Mouse (Mus musculus) hindbrain, embryonic 10.5 days (tissue): ENCODE measurements around the gene Mas1. TPM values are rescaled to one million over a fixed set of nuclear protein-coding genes. Genes with fewer than 3 reads are reported as not detected.

ENCODE experiments used
- DNase-seq: peaks from one replicate; pipeline ENCODE4 v3.0.0-alpha.2; 2017; ENCODE audit warnings: low spot score
- H3K27ac ChIP-seq: fragments of 300-500 bp; sonication (generic); 2 replicates; pipeline ENCODE4 v1.5.1; 2016; ENCODE audit warnings: mild to moderate bottlenecking, moderate library complexity
- H3K27me3 ChIP-seq: fragments of 300-500 bp; sonication (generic); 2 replicates; pipeline ENCODE4 v1.6.1; 2016; ENCODE audit warnings: mild to moderate bottlenecking; ENCODE audit not compliant: poor library complexity, insufficient read depth, severe bottlenecking
- H3K36me3 ChIP-seq: fragments of 300-500 bp; sonication (generic); 2 replicates; pipeline ENCODE4 v1.6.1; 2016; ENCODE audit warnings: mild to moderate bottlenecking, moderate library complexity
- H3K4me1 ChIP-seq: fragments of 300-500 bp; sonication (generic); replicated peaks from 2 replicates; pipeline ENCODE4 v1.6.1; 2016; ENCODE audit warnings: mild to moderate bottlenecking
- H3K4me3 ChIP-seq: fragments of 300-500 bp; sonication (generic); 2 replicates; pipeline ENCODE4 v1.5.1; 2016; ENCODE audit warnings: mild to moderate bottlenecking, moderate library complexity
- H3K9me3 ChIP-seq: fragments of 300-500 bp; sonication (generic); 2 replicates; pipeline ENCODE4 v1.6.1; 2016; ENCODE audit warnings: mild to moderate bottlenecking, moderate library complexity
- WGBS: fragments of 180-500 bp; shearing (Covaris S2); methylation state at CpG from one replicate; pipeline ENCODE4 v1.1.7; 2016; 5-methylcytosine and 5-hydroxymethylcytosine counted together
- polyA plus RNA-seq: library from polyadenylated mRNA; unstranded; fragments of >200 nt; fragmentation: Nextera tagmentation; extraction: Ambion mirVana; gene quantifications from 2 replicates; pipeline ENCODE4 v1.2.1, GENCODE M21; 2016

The Mas1 gene
- polyA plus RNA-seq, 1 experiment from 2014 or later: 0.89 TPM

- Histone ChIP-seq H3K27me3 (no peaks in the 10 kb centered on the region), H3K9me3 (no peaks in the 10 kb centered on the region), H3K4me1 (0 out of 2 replicates have a peak, but pooled peaks cover 3% of the 10 kb centered on the region), H3K27ac (no peak overlapping the region), H3K36me3 (no peaks in the 10 kb centered on the region), H3K4me3 (no peak overlapping the region)
- no peak for DNase-seq
Observed at GRCm38 (mm10) chr17:12864111-12864510, 3.8 kb downstream of the Mas1 start.

GRCm38 (mm10) chr17:12859006-12859520, 8.9 kb downstream of the Mas1 start:
- no peaks in the 10 kb centered on the region for H3K4me1 ChIP-seq
- WGBS: 85% methylated on average over 8 of the region's 8 CpGs
- no peak for DNase-seq
- no peaks in the 10 kb centered on the region for H3K36me3 ChIP-seq
- H3K9me3 ChIP-seq: no peaks in the 10 kb centered on the region
- no peak overlapping the region for H3K27ac ChIP-seq
- H3K4me3 ChIP-seq: no peak overlapping the region
- H3K27me3 ChIP-seq: no peaks in the 10 kb centered on the region

- H3K36me3 ChIP-seq: no peaks in the 10 kb centered on the region
- H3K27ac ChIP-seq: no peak overlapping the region
- WGBS: 51% methylated on average over 4 of the region's 4 CpGs
- no peaks in the 10 kb centered on the region for H3K27me3 ChIP-seq
- no peaks in the 10 kb centered on the region for H3K4me1 ChIP-seq
- H3K9me3 ChIP-seq: no peaks in the 10 kb centered on the region
- no peak overlapping the region for H3K4me3 ChIP-seq
- no peak for DNase-seq
Observed at GRCm38 (mm10) chr17:12858072-12858471, 9.9 kb downstream of the Mas1 start.

- Histone ChIP-seq H3K4me1 (no peaks in the 10 kb centered on the region), H3K9me3 (no peaks in the 10 kb centered on the region), H3K36me3 (no peaks in the 10 kb centered on the region), H3K4me3 (no peak overlapping the region), H3K27me3 (no peaks in the 10 kb centered on the region), H3K27ac (no peak overlapping the region)
- DNase-seq: no peak
- WGBS: 64% methylated on average over 3 of the region's 3 CpGs
Observed at GRCm38 (mm10) chr17:12857395-12857794, 10.5 kb downstream of the Mas1 start.

- H3K27ac ChIP-seq: no peak overlapping the region
- H3K27me3 ChIP-seq: no peaks in the 10 kb centered on the region
- H3K4me1 ChIP-seq: no peaks in the 10 kb centered on the region
- H3K36me3 ChIP-seq: no peaks in the 10 kb centered on the region
- no peak for DNase-seq
- no peaks in the 10 kb centered on the region for H3K9me3 ChIP-seq
- H3K4me3 ChIP-seq: no peak overlapping the region
- WGBS: 94% methylated on average over 11 of the region's 11 CpGs
Observed at GRCm38 (mm10) chr17:12854386-12854785, 13.6 kb downstream of the Mas1 start.

- 84% methylated on average over 2 of the region's 2 CpGs for WGBS
Observed at GRCm38 (mm10) chr17:12853821-12854220, 14.1 kb downstream of the Mas1 start.

GRCm38 (mm10) chr17:12851689-12852088, 16.3 kb downstream of the Mas1 start:
- Histone ChIP-seq H3K36me3 (no peaks in the 10 kb centered on the region), H3K27me3 (no peaks in the 10 kb centered on the region), H3K9me3 (no peaks in the 10 kb centered on the region), H3K27ac (no peak overlapping the region), H3K4me3 (no peak overlapping the region), H3K4me1 (0 out of 2 replicates have a peak, but pooled peaks cover under 1% of the 10 kb centered on the region)
- WGBS: 68% methylated on average over 11 of the region's 11 CpGs
- no peak for DNase-seq

More at GRCm38 (mm10) chr17:12853821-12854220, 14.1 kb downstream of the Mas1 start:
- DNase-seq: no peak
- no peak overlapping the region for H3K4me3 ChIP-seq
- no peaks in the 10 kb centered on the region for H3K9me3 ChIP-seq
- no peaks in the 10 kb centered on the region for H3K4me1 ChIP-seq
- no peak overlapping the region for H3K27ac ChIP-seq
- H3K27me3 ChIP-seq: no peaks in the 10 kb centered on the region
- H3K36me3 ChIP-seq: no peaks in the 10 kb centered on the region

- Histone ChIP-seq H3K9me3 (no peaks in the 10 kb centered on the region), H3K27me3 (no peaks in the 10 kb centered on the region), H3K27ac (no peak overlapping the region), H3K36me3 (no peaks in the 10 kb centered on the region), H3K4me1 (peaks cover 10% of the 10 kb centered on the region), H3K4me3 (no peak overlapping the region)
- no peak for DNase-seq
- 83% methylated on average over 8 of the region's 8 CpGs for WGBS
Observed at GRCm38 (mm10) chr17:12849778-12850382, 18.1 kb downstream of the Mas1 start.

GRCm38 (mm10) chr17:12847736-12848135, 20.2 kb downstream of the Mas1 start:
- H3K27ac ChIP-seq: no peak overlapping the region
- peaks cover 10% of the 10 kb centered on the region for H3K4me1 ChIP-seq
- DNase-seq: no peak
- 69% methylated on average over 4 of the region's 4 CpGs for WGBS
- H3K27me3 ChIP-seq: no peaks in the 10 kb centered on the region
- no peak overlapping the region for H3K4me3 ChIP-seq
- H3K36me3 ChIP-seq: no peaks in the 10 kb centered on the region
- H3K9me3 ChIP-seq: no peaks in the 10 kb centered on the region

- 85% methylated on average over 5 of the region's 5 CpGs for WGBS
- no peak overlapping the region for H3K4me3 ChIP-seq
- H3K4me1 ChIP-seq: peaks cover 10% of the 10 kb centered on the region
- DNase-seq: no peak
- H3K36me3 ChIP-seq: no peaks in the 10 kb centered on the region
- no peak overlapping the region for H3K27ac ChIP-seq
- no peaks in the 10 kb centered on the region for H3K27me3 ChIP-seq
- H3K9me3 ChIP-seq: no peaks in the 10 kb centered on the region
Observed at GRCm38 (mm10) chr17:12846474-12846873, 21.5 kb downstream of the Mas1 start.

- DNase-seq: no peak
- peaks cover 10% of the 10 kb centered on the region for H3K4me1 ChIP-seq
- WGBS: 50% methylated on average over 5 of the region's 5 CpGs
- H3K27ac ChIP-seq: no peak overlapping the region
- no peaks in the 10 kb centered on the region for H3K9me3 ChIP-seq
- no peak overlapping the region for H3K4me3 ChIP-seq
- no peaks in the 10 kb centered on the region for H3K27me3 ChIP-seq
- H3K36me3 ChIP-seq: no peaks in the 10 kb centered on the region
Observed at GRCm38 (mm10) chr17:12845862-12846261, 22.1 kb downstream of the Mas1 start.

GRCm38 (mm10) chr17:12844540-12844939, 23.4 kb downstream of the Mas1 start:
- no peak overlapping the region for H3K4me3 ChIP-seq
- WGBS: 94% methylated on average over 4 of the region's 4 CpGs
- no peak overlapping the region for H3K27ac ChIP-seq
- no peaks in the 10 kb centered on the region for H3K9me3 ChIP-seq
- H3K36me3 ChIP-seq: no peaks in the 10 kb centered on the region
- no peaks in the 10 kb centered on the region for H3K27me3 ChIP-seq
- peaks cover 10% of the 10 kb centered on the region for H3K4me1 ChIP-seq
- DNase-seq: no peak

GRCm38 (mm10) chr17:12843826-12844225, 24.1 kb downstream of the Mas1 start:
- DNase-seq: no peak
- Histone ChIP-seq H3K9me3 (no peaks in the 10 kb centered on the region), H3K27ac (no peak overlapping the region), H3K4me3 (no peak overlapping the region), H3K27me3 (no peaks in the 10 kb centered on the region), H3K36me3 (no peaks in the 10 kb centered on the region), H3K4me1 (peaks cover 10% of the 10 kb centered on the region)
- 85% methylated on average over 6 of the region's 6 CpGs for WGBS
